Mouse (Mus musculus): ENCODE measurements around the gene Gpha2. TPM values are rescaled to one million over a fixed set of nuclear protein-coding genes. Genes with fewer than 3 reads are reported as not detected.
A peak's percentile ranks its signal among the peaks of the same experiment; 100 is the strongest.

Gene Gpha2
- total RNA-seq (2021), result not detected

- intact Hi-C loops (cut with DNase I), result no loop called here
Measured at GRCm38 (mm10) chr19:6226135-6226534, at the start of gene Gpha2. TSS of gene Gpha2 (plus strand) at chr19:6226380.

GRCm38 (mm10) chr19:6178775-6179174, 47.4 kb upstream of the Gpha2 start:
- no peak for DNase-seq
- intact Hi-C loops (cut with DNase I), result no loop called here

More at GRCm38 (mm10) chr19:6226135-6226534, at the start of gene Gpha2:
- DNase-seq, result no peak

GRCm38 (mm10) chr19:6181629-6182028, 44.6 kb upstream of the Gpha2 start:
- intact Hi-C loops (cut with DNase I), result no loop called here
- DNase-seq, result no peak

GRCm38 (mm10) chr19:6182534-6182933, 43.6 kb upstream of the Gpha2 start:
- intact Hi-C loops (cut with DNase I), result no loop called here
- peak; percentile 26 for DNase-seq

- intact Hi-C loops (cut with DNase I), result no loop called here
Measured at GRCm38 (mm10) chr19:6184131-6184530, 42.0 kb upstream of the Gpha2 start, which contains the start of gene Majin. TSS of gene Majin (plus strand) at chr19:6184388.

GRCm38 (mm10) chr19:6204265-6204664, 21.9 kb upstream of the Gpha2 start:
- no peak for DNase-seq
- intact Hi-C loops (cut with DNase I), result no loop called here

More at GRCm38 (mm10) chr19:6184131-6184530, 42.0 kb upstream of the Gpha2 start, which contains the start of gene Majin:
- no peak for DNase-seq

- no peak for DNase-seq
- intact Hi-C loops (cut with DNase I), result no loop called here
Measured at GRCm38 (mm10) chr19:6206716-6207115, 19.5 kb upstream of the Gpha2 start.

- DNase-seq, result no peak
- intact Hi-C loops (cut with DNase I), result no loop called here
Measured at GRCm38 (mm10) chr19:6216046-6216705, 10.0 kb upstream of the Gpha2 start.

- intact Hi-C loops (cut with DNase I), result no loop called here
- DNase-seq, result no peak
Measured at GRCm38 (mm10) chr19:6218606-6219005, 7.6 kb upstream of the Gpha2 start.

GRCm38 (mm10) chr19:6226763-6227162, 583 bp downstream of the Gpha2 start:
- no peak for DNase-seq
- intact Hi-C loops (cut with DNase I), result no loop called here

- intact Hi-C loops (cut with DNase I), result no loop called here
- DNase-seq, result no peak
Measured at GRCm38 (mm10) chr19:6227864-6228263, 1.7 kb downstream of the Gpha2 start.

GRCm38 (mm10) chr19:6230411-6230810, 4.2 kb downstream of the Gpha2 start:
- intact Hi-C loops (cut with DNase I), result no loop called here

GRCm38 (mm10) chr19:6231036-6231435, 4.9 kb downstream of the Gpha2 start:
- no peak for DNase-seq
- intact Hi-C loops (cut with DNase I), result no loop called here

More at GRCm38 (mm10) chr19:6230411-6230810, 4.2 kb downstream of the Gpha2 start:
- peak; percentile 31 for DNase-seq

- intact Hi-C loops (cut with DNase I), result no loop called here
- no peak for DNase-seq
Measured at GRCm38 (mm10) chr19:6233647-6234046, 7.5 kb downstream of the Gpha2 start.

- intact Hi-C loops (cut with DNase I), result no loop called here
- DNase-seq, result no peak
Measured at GRCm38 (mm10) chr19:6234337-6235083, 8.3 kb downstream of the Gpha2 start.

- DNase-seq, result peak; percentile 96
- intact Hi-C loops (cut with DNase I), result no loop called here
Measured at GRCm38 (mm10) chr19:6235084-6236052, 9.2 kb downstream of the Gpha2 start, which contains the start of gene Ppp2r5b. TSS of gene Ppp2r5b (minus strand) at chr19:6235872.

GRCm38 (mm10) chr19:6236053-6236441, 9.9 kb downstream of the Gpha2 start:
- intact Hi-C loops (cut with DNase I), result no loop called here

GRCm38 (mm10) chr19:6236842-6237241, 10.7 kb downstream of the Gpha2 start:
- intact Hi-C loops (cut with DNase I), result no loop called here
- DNase-seq, result no peak

More at GRCm38 (mm10) chr19:6236053-6236441, 9.9 kb downstream of the Gpha2 start:
- peak; percentile 96 for DNase-seq

GRCm38 (mm10) chr19:6238740-6239139, 12.6 kb downstream of the Gpha2 start:
- intact Hi-C loops (cut with DNase I), result no loop called here

GRCm38 (mm10) chr19:6240136-6240535, 14.0 kb downstream of the Gpha2 start:
- DNase-seq, result no peak
- intact Hi-C loops (cut with DNase I), result no loop called here

More at GRCm38 (mm10) chr19:6238740-6239139, 12.6 kb downstream of the Gpha2 start:
- no peak for DNase-seq

- DNase-seq, result no peak
- intact Hi-C loops (cut with DNase I), result no loop called here
Measured at GRCm38 (mm10) chr19:6240725-6241124, 14.5 kb downstream of the Gpha2 start.
